Mouse (Mus musculus): ENCODE measurements at regions not wholly inside any gene's neighbourhood (a gene's known extent, or its start where the extent isn't known, plus 50 kb on each side); places are given as distances from the start of the nearest gene placed in this dataset.
A peak's percentile ranks its signal among the peaks of the same experiment; 100 is the strongest.

DNA sequence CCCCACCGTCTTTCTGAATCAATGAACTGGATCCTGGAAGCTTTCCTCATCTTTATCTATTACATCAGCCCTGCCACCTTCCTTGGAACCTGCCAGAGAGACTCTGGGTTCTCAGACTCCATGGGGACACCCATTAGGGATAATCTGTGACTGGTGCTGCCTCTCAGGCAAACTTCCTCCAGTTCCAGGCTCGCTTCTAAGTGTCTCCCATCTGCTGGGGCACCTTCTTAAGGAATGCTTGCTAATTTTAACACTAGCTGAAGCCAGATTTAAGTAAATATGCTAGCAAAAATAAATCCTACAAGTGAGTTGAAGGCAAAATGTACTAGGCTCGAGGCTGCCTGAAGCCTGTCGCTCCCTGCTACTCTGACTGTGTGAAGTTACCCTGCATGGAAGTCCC is 127.9 kb downstream of the Vegfa start:
- ATAC-seq, result no peak
- Histone ChIP-seq H3K9ac (replicated peaks) (no peak overlapping the region), H3K27me3 (no peaks in the 10 kb centered on the region; the same call in 1 of the 2 replicates), H3K27ac (no peak overlapping the region), H3K4me3 (replicated peaks) (no peak overlapping the region), H3K4me2 (replicated peaks) (no peak overlapping the region), H3K9me3 (peaks cover 4% of the 10 kb centered on the region; the same call in 1 of the 2 replicates), H3K36me3 (no peaks in the 10 kb centered on the region), H3K4me1 (replicated peaks) (no peaks in the 10 kb centered on the region)
- WGBS, result 58% methylated on average over 4 of the region's 4 CpGs

DNA sequence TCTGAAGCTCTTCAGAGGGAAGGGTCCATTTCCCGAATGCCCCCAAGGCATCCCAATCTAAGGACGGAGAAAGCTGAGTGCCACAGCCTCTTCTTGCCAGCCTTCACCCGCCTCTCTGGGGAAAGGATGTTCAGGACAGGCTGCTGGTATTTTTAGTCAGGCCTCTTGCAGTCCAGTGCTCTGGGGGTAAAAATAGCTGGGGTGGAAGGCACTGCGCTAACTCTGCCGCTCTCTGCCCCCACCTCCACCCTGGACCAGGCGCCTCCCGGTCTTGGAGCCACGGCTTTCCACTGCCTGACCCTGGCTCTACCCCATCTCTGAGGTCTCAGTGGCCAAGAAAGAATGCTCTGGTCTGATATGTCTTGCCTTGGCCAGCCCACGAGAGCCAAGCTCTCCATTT is 128.9 kb downstream of the Vegfa start:
- WGBS, result 92% methylated on average over 9 of the region's 9 CpGs
- Histone ChIP-seq H3K27me3 (no peaks in the 10 kb centered on the region), H3K27ac (no peak overlapping the region), H3K9ac (replicated peaks) (no peak overlapping the region), H3K4me1 (replicated peaks) (no peaks in the 10 kb centered on the region), H3K4me3 (replicated peaks) (no peak overlapping the region), H3K9me3 (peaks cover 6% of the 10 kb centered on the region; the same call in 1 of the 2 replicates), H3K36me3 (no peaks in the 10 kb centered on the region), H3K4me2 (replicated peaks) (no peak overlapping the region)
- ATAC-seq, result no peak

DNA sequence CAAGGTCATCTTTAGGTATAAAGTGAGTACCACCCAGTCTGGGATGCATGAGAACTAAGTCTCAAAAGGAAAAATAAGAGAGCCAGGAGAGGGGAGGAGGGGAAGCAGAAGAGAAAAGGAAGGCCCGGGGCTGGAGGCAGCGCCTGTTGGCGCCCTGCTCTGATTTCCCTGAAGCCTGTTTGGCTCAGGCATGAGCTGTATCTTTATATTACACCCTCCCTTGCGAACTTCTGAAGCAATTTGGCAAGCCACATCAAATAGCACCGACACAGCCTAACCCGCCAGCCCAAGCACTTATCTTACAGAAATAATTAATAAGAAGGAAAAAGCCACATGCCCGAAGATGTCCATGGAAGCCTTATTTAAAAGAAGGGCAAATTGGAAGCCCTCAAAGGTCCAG is 129.5 kb downstream of the Vegfa start:
- Histone ChIP-seq H3K4me1 (replicated peaks) (no peaks in the 10 kb centered on the region), H3K4me3 (replicated peaks) (no peak overlapping the region), H3K27me3 (no peaks in the 10 kb centered on the region), H3K9ac (replicated peaks) (no peak overlapping the region), H3K9me3 (peaks cover 6% of the 10 kb centered on the region; the same call in 1 of the 2 replicates), H3K27ac (no peak overlapping the region), H3K4me2 (replicated peaks) (no peak overlapping the region), H3K36me3 (no peaks in the 10 kb centered on the region)
- ATAC-seq, result no peak
- 96% methylated on average over 7 of the region's 7 CpGs for whole genome bisulfite sequencing

DNA sequence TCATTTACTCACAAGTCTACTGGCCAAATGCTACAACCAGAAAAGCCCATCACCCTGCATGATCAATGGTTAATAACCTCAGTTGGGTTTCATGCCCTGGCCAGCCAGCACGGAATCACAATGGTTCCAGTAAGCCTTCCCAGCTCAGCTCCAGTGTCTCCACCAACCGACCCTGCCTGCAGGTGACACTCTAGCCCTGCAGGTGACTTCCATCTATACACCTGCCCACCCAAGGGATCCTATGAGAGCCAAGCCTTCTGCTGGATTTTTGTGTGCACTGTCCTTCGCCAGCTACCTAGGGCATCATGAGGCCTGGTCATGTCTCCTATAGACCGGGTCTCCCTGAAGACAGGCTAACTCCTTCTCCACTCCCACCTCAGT is 135.3 kb downstream of the Vegfa start:
- H3K27ac ChIP-seq, result no peak overlapping the region
- WGBS, result 47% methylated on average over 4 of the region's 4 CpGs
- peak; percentile 34; the same call in 1 of the 2 replicates for ATAC-seq
- no peaks in the 10 kb centered on the region for H3K27me3 ChIP-seq
- peaks cover 15% of the 10 kb centered on the region for H3K4me1 ChIP-seq (replicated peaks)
- H3K9ac ChIP-seq (replicated peaks), result no peak overlapping the region
- no peak overlapping the region for H3K4me3 ChIP-seq (replicated peaks)
- no peaks in the 10 kb centered on the region for H3K36me3 ChIP-seq
- H3K9me3 ChIP-seq, result peaks cover 6% of the 10 kb centered on the region; the same call in 1 of the 2 replicates
- H3K4me2 ChIP-seq (replicated peaks), result no peak overlapping the region

DNA sequence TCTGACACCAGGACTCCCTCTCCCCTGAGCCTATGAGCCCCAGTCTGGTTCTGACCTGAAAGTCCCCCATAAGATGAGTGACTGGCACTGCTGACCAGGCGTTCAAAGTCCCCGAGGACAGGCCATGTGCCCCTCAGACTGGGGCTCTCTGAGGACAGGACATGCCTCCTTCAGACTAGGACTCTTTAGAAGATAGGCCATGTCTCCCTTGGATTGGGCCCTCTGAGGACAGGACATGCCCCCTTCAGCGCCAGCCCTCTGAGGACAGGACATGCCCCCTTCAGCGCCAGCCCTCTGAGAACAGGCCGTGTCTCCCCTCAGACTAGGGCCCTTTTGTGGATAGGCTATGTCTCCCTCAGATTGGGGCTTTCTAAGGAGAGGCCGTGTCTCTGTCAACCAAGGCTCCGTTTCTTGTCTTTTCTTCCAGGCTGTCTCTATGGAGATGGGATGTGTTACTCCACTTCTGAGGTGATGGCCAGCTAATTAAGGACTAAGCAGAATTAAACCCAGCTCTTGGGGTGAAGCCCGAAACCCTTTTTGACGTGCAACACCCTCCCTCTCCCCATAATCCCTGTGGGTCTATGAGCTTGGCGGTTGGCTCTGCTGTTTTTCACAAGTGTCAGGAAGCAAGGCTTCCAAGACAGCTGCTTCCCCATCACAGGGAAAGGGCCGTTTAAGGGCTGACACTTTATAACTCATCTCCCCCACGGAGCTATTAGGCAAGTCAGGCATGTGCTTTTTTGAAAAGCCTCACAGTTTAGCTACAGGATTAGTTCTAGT is 135.8 kb downstream of the Vegfa start:
- Histone ChIP-seq H3K4me2 (replicated peaks) (no peak overlapping the region), H3K27ac (0 out of 2 replicates have a peak overlapping the region, but pooled peaks have one; percentile 11), H3K4me1 (replicated peaks) (peaks cover 15% of the 10 kb centered on the region), H3K36me3 (no peaks in the 10 kb centered on the region), H3K9ac (replicated peaks) (no peak overlapping the region), H3K4me3 (replicated peaks) (no peak overlapping the region), H3K27me3 (no peaks in the 10 kb centered on the region), H3K9me3 (peaks cover 6% of the 10 kb centered on the region; the same call in 1 of the 2 replicates)
- peak; percentile 66; the same call in 1 of the 2 replicates for ATAC-seq
- WGBS, result 30% methylated on average over 12 of the region's 12 CpGs

DNA sequence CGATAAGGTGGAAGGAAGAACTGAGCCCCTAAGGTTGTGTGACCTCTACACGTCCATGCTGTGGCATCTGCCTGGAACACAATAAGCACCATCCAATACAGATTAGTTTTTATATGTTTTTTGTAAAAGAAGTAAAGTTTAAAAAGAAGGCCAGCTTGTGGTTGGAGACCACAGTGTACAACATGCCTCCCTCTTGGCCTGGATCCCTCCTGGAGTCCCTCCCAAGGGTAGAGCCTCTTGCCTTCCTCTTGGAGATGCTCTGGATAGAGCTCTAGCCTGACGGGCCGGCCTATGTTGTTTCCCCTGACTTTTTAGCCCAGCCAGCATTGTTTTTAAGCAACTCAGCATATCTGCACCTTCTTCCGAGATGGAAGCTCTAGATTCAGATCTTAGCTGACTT is 138.0 kb downstream of the Vegfa start:
- Histone ChIP-seq H3K4me2 (replicated peaks) (no peak overlapping the region), H3K4me1 (replicated peaks) (peaks cover 15% of the 10 kb centered on the region), H3K27ac (no peak overlapping the region), H3K4me3 (replicated peaks) (no peak overlapping the region), H3K9me3 (0 out of 2 replicates have a peak, but pooled peaks cover under 1% of the 10 kb centered on the region), H3K36me3 (no peaks in the 10 kb centered on the region), H3K27me3 (0 out of 2 replicates have a peak, but pooled peaks cover 5% of the 10 kb centered on the region), H3K9ac (replicated peaks) (no peak overlapping the region)
- no peak for ATAC-seq
- WGBS, result 91% methylated on average over 5 of the region's 5 CpGs

DNA sequence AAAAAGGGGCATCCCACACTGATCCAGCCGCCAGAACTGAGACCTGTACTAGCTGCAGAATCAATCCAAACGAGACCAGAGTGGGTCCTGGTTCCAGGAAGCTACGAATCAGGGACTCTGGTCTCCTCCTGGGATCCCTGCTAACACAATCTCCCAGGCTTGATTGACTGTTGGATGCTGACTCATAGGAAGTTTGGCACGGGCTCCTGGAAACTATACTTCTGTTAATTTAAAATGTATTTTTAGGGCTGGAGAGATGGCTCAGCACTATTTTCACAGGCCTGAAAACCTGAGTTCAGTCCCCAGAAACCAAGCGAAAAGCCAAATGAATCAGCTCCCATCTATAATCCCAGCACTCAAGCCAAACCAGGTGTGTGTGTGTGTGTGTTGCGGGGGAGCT is 138.5 kb downstream of the Vegfa start:
- 83% methylated on average over 6 of the region's 6 CpGs for WGBS
- Histone ChIP-seq H3K27ac (no peak overlapping the region), H3K9ac (replicated peaks) (no peak overlapping the region), H3K9me3 (no peaks in the 10 kb centered on the region), H3K4me2 (replicated peaks) (no peak overlapping the region), H3K4me3 (replicated peaks) (no peak overlapping the region), H3K4me1 (replicated peaks) (peaks cover 15% of the 10 kb centered on the region), H3K27me3 (0 out of 2 replicates have a peak, but pooled peaks cover 5% of the 10 kb centered on the region), H3K36me3 (no peaks in the 10 kb centered on the region)
- ATAC-seq, result no peak

DNA sequence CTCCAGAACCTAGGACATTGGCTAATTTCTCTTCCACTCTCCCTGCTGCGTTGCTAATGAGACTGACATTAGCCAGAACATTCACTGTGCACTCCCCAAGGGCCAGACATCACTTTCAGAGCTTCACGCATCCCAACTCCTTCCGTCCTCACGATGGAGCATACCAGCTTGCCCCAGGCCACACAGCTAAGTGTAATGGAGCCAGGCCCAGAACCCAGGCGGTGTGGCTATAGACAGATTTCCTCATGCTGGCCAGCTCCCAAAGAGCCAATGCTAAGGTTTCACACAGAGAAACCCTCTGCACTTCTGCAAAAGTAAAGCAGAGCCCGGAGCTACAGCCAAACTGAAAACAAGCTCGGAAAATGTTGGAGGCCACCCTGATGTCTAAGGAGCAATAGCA is 139.1 kb downstream of the Vegfa start:
- no peaks in the 10 kb centered on the region for H3K36me3 ChIP-seq
- no peak overlapping the region for H3K27ac ChIP-seq
- H3K9me3 ChIP-seq, result no peaks in the 10 kb centered on the region
- ATAC-seq, result no peak
- WGBS, result 81% methylated on average over 7 of the region's 7 CpGs
- H3K4me2 ChIP-seq (replicated peaks), result no peak overlapping the region
- H3K27me3 ChIP-seq, result peaks cover 5% of the 10 kb centered on the region; the same call in 1 of the 2 replicates
- peaks cover 15% of the 10 kb centered on the region for H3K4me1 ChIP-seq (replicated peaks)
- H3K4me3 ChIP-seq (replicated peaks), result no peak overlapping the region
- no peak overlapping the region for H3K9ac ChIP-seq (replicated peaks)

DNA sequence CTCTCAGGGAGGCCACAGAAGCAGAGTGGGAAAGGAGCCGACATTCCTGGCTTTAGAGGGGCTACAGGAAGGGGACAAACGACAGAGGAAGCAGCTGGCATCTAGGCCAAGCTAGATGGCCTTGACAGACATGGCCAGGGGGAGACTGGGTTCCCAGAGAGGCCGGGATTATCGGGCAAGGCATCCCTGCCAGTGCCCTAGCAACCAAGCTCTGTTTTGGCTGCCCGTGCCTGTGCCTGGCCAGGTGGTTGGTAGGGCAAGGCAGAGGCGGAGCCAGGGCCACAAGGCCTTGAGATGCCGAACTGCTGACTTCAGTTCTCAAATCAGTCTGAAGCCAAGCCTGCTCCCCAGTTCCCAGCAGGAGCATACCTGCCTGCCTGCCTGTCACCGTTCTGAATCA is 142.7 kb downstream of the Vegfa start:
- H3K27me3 ChIP-seq, result peaks cover 17% of the 10 kb centered on the region
- no peak for ATAC-seq
- 74% methylated on average over 8 of the region's 8 CpGs for WGBS
- no peak overlapping the region for H3K4me3 ChIP-seq (replicated peaks)
- no peaks in the 10 kb centered on the region for H3K9me3 ChIP-seq
- H3K9ac ChIP-seq (replicated peaks), result no peak overlapping the region
- peaks cover 11% of the 10 kb centered on the region for H3K4me1 ChIP-seq (replicated peaks)
- H3K4me2 ChIP-seq (replicated peaks), result no peak overlapping the region
- no peaks in the 10 kb centered on the region for H3K36me3 ChIP-seq
- H3K27ac ChIP-seq, result no peak overlapping the region

DNA sequence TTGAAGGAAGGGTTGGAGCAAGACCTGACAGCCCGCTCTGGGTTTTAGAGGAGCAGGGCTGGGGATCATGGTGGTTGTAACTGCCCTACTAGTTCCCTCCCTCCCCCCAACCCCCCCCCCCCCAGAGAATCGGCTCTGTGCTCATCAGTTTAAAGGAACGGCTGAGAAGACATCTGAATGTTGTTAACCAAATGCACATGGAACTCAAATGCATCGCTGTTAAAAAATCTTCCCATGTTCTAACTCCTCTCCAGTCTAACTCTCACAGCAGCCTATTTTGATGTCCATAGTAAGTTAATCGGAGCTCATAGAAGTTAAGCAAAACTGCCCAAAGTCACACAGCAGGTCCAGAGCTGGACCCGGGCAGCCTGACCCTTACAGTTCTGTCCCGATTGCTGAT is 143.1 kb downstream of the Vegfa start:
- Histone ChIP-seq H3K4me1 (replicated peaks) (peaks cover 11% of the 10 kb centered on the region), H3K36me3 (no peaks in the 10 kb centered on the region), H3K27me3 (peaks cover 17% of the 10 kb centered on the region), H3K4me2 (replicated peaks) (no peak overlapping the region), H3K9me3 (no peaks in the 10 kb centered on the region), H3K4me3 (replicated peaks) (no peak overlapping the region), H3K27ac (no peak overlapping the region), H3K9ac (replicated peaks) (no peak overlapping the region)
- ATAC-seq, result no peak
- 78% methylated on average over 7 of the region's 7 CpGs for WGBS

DNA sequence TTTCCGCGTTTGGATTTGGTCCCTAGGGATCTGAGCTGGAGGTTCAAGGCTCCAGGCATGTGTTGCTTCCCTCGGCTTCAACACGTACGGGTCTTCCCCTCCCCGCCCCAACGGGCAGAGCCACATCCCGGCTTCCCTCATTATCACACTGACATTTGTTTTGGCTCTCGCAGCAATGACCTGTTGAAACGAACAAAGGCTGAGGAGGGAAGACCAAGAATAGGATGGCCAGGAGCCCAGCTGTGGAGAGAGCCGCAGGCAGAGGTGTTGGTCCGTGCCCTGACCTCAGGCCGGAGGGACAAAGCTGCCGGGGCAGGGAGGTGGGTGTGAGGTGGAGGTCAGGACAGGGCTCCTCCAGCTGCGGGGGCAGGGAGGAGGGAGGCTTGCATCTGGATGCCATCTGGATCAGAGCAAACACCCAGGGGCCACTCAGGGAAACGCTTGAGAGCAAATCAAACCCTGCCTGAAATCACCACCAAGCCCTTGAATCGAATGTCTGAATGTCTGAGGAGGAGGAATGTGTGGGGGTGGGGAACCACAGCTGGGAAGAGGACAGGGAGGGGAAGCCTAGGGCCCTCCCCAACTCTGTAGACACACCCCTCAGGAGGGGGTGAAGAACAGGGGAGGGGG is 145.6 kb downstream of the Vegfa start:
- Histone ChIP-seq H3K4me2 (replicated peaks) (peak overlapping the region; percentile 6; the same call in 1 of the 2 replicates), H3K36me3 (no peaks in the 10 kb centered on the region), H3K27ac (no peak overlapping the region), H3K4me3 (replicated peaks) (no peak overlapping the region), H3K27me3 (peaks cover 17% of the 10 kb centered on the region), H3K4me1 (replicated peaks) (peaks cover 11% of the 10 kb centered on the region), H3K9ac (replicated peaks) (no peak overlapping the region), H3K9me3 (no peaks in the 10 kb centered on the region)
- no peak for ATAC-seq
- 6% methylated on average over 17 of the region's 17 CpGs for WGBS

DNA sequence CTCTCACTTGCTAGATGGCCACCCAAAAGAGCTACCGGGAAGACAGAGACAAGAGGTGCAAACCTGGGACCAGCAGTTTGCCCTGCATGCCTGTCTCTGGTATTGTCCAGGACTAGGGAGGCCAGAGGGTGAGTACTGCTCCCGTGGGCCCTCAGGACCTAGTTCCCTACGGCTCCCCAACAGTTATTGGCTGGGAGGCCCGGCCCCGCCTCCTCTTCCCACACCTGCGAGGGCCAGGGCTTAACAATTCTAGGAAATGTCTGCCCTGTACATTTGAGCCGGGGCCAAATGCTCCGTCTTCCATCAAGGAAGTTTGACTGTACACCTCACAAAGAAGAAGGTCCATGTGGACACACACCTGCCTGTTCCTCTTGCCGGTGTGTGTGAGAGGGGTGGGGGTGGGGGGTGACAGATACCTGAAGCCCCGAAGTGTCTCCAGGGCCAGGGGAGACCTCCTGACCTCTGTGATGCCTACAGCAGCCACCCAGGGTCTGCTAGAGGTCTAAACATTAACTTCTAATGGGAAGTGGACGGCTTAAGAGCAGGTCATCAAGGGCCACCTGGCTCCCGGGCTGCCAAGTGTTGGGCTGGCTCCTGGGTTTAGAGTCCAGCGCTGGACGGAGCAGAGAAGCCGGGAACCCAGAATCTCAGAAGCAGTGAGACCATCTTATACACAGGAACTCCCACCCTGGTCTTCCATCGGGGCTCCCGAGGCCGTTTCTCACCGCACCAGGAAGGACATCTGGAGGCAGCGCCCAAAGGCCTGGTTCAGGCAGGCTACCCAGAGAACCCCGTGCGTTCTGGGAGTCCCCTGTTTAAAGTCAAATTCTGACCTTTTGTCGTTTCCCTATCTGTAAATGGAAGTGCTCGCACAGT is 146.5 kb downstream of the Vegfa start:
- H3K36me3 ChIP-seq, result no peaks in the 10 kb centered on the region
- no peak overlapping the region for H3K4me3 ChIP-seq (replicated peaks)
- no peak for ATAC-seq
- H3K27ac ChIP-seq, result no peak overlapping the region
- no peak overlapping the region for H3K4me2 ChIP-seq (replicated peaks)
- no peaks in the 10 kb centered on the region for H3K9me3 ChIP-seq
- H3K27me3 ChIP-seq, result peaks cover 17% of the 10 kb centered on the region
- 74% methylated on average over 24 of the region's 24 CpGs for WGBS
- H3K9ac ChIP-seq (replicated peaks), result no peak overlapping the region
- peaks cover 11% of the 10 kb centered on the region for H3K4me1 ChIP-seq (replicated peaks)
